ENCODE assay signal across 14 mouse cellular contexts in genomic region chr6:28007001-28007400, GRCm38 (mm10).
"Had no signal": no experiment of that assay in that cellular context is flagged by ENCODE, and none has a peak within 500 bp of the region (broad histone marks: within the 10 kb centered on the region; RNA-seq: fewer than 3 reads in every experiment).

No protein-coding gene starts in this region.

- H3K27ac ChIP-seq: macrophage; midbrain, embryonic 13.5 days; midbrain, embryonic 15.5 days; neural tube, embryonic 12.5 days; stomach, embryonic 15.5 days; stomach, postnatal 0 days had no signal

- DNase-seq: liver, postnatal 0 days; lung, embryonic 14.5 days; lung, postnatal 10 days; right cerebral cortex, postnatal 14 days; thymus, adult 2 months; thymus, postnatal 25 days; thymus, postnatal 4 days had no signal

- H3K4me1 ChIP-seq: megakaryocyte, embryonic 14.5 days; midbrain, embryonic 13.5 days; midbrain, embryonic 15.5 days; neural tube, embryonic 12.5 days; stomach, embryonic 15.5 days had no signal

- H3K9me3 ChIP-seq: megakaryocyte, embryonic 14.5 days; midbrain, embryonic 13.5 days; midbrain, embryonic 15.5 days; neural tube, embryonic 12.5 days; stomach, embryonic 15.5 days had no signal

- H3K36me3 ChIP-seq: midbrain, embryonic 13.5 days; midbrain, embryonic 15.5 days; neural tube, embryonic 12.5 days; stomach, embryonic 15.5 days had no signal

- H3K27me3 ChIP-seq: megakaryocyte, embryonic 14.5 days; midbrain, embryonic 13.5 days; midbrain, embryonic 15.5 days; neural tube, embryonic 12.5 days; stomach, embryonic 15.5 days had no signal

- H3K4me3 ChIP-seq: megakaryocyte, embryonic 14.5 days; midbrain, embryonic 13.5 days; midbrain, embryonic 15.5 days; neural tube, embryonic 12.5 days; stomach, embryonic 15.5 days had no signal
